Mouse (Mus musculus) erythroblast, adult 5-6 weeks (primary cell): ENCODE data around the gene BC028528. TPM values are rescaled to one million over a fixed set of nuclear protein-coding genes. Genes with fewer than 3 reads are reported as not detected.
A peak's percentile ranks its signal among the peaks of the same experiment; 100 is the strongest.
"Not testable (repeated sequence)": the region's sequence is repeated elsewhere in the genome, so short reads cannot be mapped to it uniquely, and the experiment has no call there.

Source experiments
- ATAC-seq: replicated peaks from 2 replicates; pipeline ENCODE4 v1.8.0; 2016; ENCODE audit warnings: moderate number of reproducible peaks, mild to moderate bottlenecking, moderate TSS enrichment, inconsistent platforms; ENCODE audit not compliant: poor library complexity, low FRiP score, severe bottlenecking
- total RNA-seq, 2 experiments: library from RNA; stranded (forward) in 1 of 2; stranded (reverse) in 1 of 2; fragments of 150-400 nt in 1 of 2; fragments of 200-764, 138-1000 nt in 1 of 2; gene quantifications; 2 replicates each; pipeline versions ENCODE4 v1.2.3 to v1.2.4; 2015 to 2017; ENCODE audit warnings: low replicate concordance in 2 of 2

The BC028528 gene
- 19.0 and 37.9 TPM in 2 replicates for total RNA-seq (2015; ENCODE audit: low replicate concordance)
- total RNA-seq (2017; ENCODE audit: low replicate concordance): 7.0 and 15.9 TPM in 2 replicates

- ATAC-seq: no peak
These were observed at the start of gene BC028528 for GRCm38 (mm10) chr3:95891211-95892065. BC028528 (minus strand) TSS chr3:95892005.

- ATAC-seq: peak; percentile 68
These were observed 47.0 kb upstream of the BC028528 start for GRCm38 (mm10) chr3:95938835-95939234.

- ATAC-seq: no peak
These were observed 46.4 kb upstream of the BC028528 start for GRCm38 (mm10) chr3:95938217-95938616.

GRCm38 (mm10) chr3:95934448-95934847 is 42.6 kb upstream of the BC028528 start:
- no peak for ATAC-seq

GRCm38 (mm10) chr3:95933111-95933750 is 41.4 kb upstream of the BC028528 start:
- no peak for ATAC-seq

GRCm38 (mm10) chr3:95932566-95932965 is 40.8 kb upstream of the BC028528 start:
- no peak for ATAC-seq

GRCm38 (mm10) chr3:95932157-95932556 is 40.4 kb upstream of the BC028528 start:
- ATAC-seq: no peak

- no peak for ATAC-seq
These were observed 39.7 kb upstream of the BC028528 start for GRCm38 (mm10) chr3:95931471-95931870.

GRCm38 (mm10) chr3:95930471-95930789 is 38.6 kb upstream of the BC028528 start:
- peak; percentile 10; the same call in 1 of the 2 replicates for ATAC-seq

- ATAC-seq: peak; percentile 28; the same call in 1 of the 2 replicates
These were observed 38.0 kb upstream of the BC028528 start for GRCm38 (mm10) chr3:95929581-95930470.

- peak; percentile 94 for ATAC-seq
These were observed 37.1 kb upstream of the BC028528 start, which contains the start of gene Anp32e for GRCm38 (mm10) chr3:95928658-95929503. Anp32e (plus strand) TSS chr3:95929246.

- no peak for ATAC-seq
These were observed 36.5 kb upstream of the BC028528 start for GRCm38 (mm10) chr3:95928261-95928657.

- ATAC-seq: no peak
These were observed 33.3 kb upstream of the BC028528 start for GRCm38 (mm10) chr3:95925087-95925486.

- ATAC-seq: no peak
These were observed 32.4 kb upstream of the BC028528 start for GRCm38 (mm10) chr3:95924185-95924584.

- ATAC-seq: not testable (repeated sequence)
These were observed 31.6 kb upstream of the BC028528 start for GRCm38 (mm10) chr3:95923429-95923828.

GRCm38 (mm10) chr3:95920532-95920931 is 28.7 kb upstream of the BC028528 start:
- not testable (repeated sequence) for ATAC-seq

- ATAC-seq: no peak
These were observed 25.0 kb upstream of the BC028528 start for GRCm38 (mm10) chr3:95916760-95917159.

GRCm38 (mm10) chr3:95914706-95915105 is 22.9 kb upstream of the BC028528 start:
- no peak for ATAC-seq

- no peak for ATAC-seq
These were observed 15.8 kb upstream of the BC028528 start for GRCm38 (mm10) chr3:95907613-95908012.
